Mouse (Mus musculus) ES-E14 (cell line): ENCODE measurements around the gene Dhrs7b. TPM values are rescaled to one million over a fixed set of nuclear protein-coding genes. Genes with fewer than 3 reads are reported as not detected.

ENCODE experiments used
- DNase-seq: peaks from one replicate; pipeline ENCODE4 v3.0.0-alpha.2; 2013; ENCODE audit warnings: low read depth, low spot score
- H3K27ac ChIP-seq: 2 replicates; pipeline ENCODE4 v1.5.1; 2012; ENCODE audit warnings: low read depth, mild to moderate bottlenecking, low read length, moderate library complexity, mixed read lengths; ENCODE audit not compliant: poor library complexity, insufficient read depth, severe bottlenecking
- H3K36me3 ChIP-seq: 2 replicates; pipeline ENCODE4 v1.6.1; 2012; ENCODE audit warnings: mild to moderate bottlenecking, low read length, moderate library complexity, mixed read lengths; ENCODE audit not compliant: control insufficient read depth, poor library complexity, insufficient read depth, severe bottlenecking
- H3K4me1 ChIP-seq, 2 experiments: fragments of 150-350 bp in 1 of 2; sonication (generic) in 1 of 2; 2 replicates each; pipeline ENCODE4 v1.6.1; 2012; ENCODE audit warnings: low read length in 2 of 2, mild to moderate bottlenecking in 1 of 2, mixed read lengths in 1 of 2; ENCODE audit not compliant: control insufficient read depth in 2 of 2, insufficient read depth in 2 of 2, poor library complexity in 1 of 2
- H3K4me3 ChIP-seq, 2 experiments: fragments of 150-350 bp in 1 of 2; sonication (generic) in 1 of 2; 2 replicates each; pipeline ENCODE4 v1.5.1; 2012; ENCODE audit warnings: low read length in 2 of 2, low read depth in 1 of 2, mild to moderate bottlenecking in 1 of 2, mixed read lengths in 1 of 2; ENCODE audit not compliant: insufficient read depth in 1 of 2, poor library complexity in 1 of 2, severe bottlenecking in 1 of 2
- H3K9ac ChIP-seq: 2 replicates; pipeline ENCODE4 v1.6.1; 2012; ENCODE audit warnings: low read depth, mild to moderate bottlenecking, low read length, mixed read lengths; ENCODE audit not compliant: poor library complexity, insufficient read depth, severe bottlenecking
- H3K9me3 ChIP-seq: fragments of 150-350 bp; sonication (generic); 2 replicates; pipeline ENCODE4 v1.6.1; 2012; ENCODE audit warnings: low read depth, mild to moderate bottlenecking, low read length; ENCODE audit not compliant: control insufficient read depth, insufficient read depth
- CHD2 ChIP-seq: IDR thresholded peaks from 2 replicates; pipeline ENCODE4 v1.6.1; 2014; ENCODE audit warnings: mild to moderate bottlenecking, low read depth, low read length, inconsistent platforms
- HCFC1 ChIP-seq: IDR thresholded peaks from 2 replicates; pipeline ENCODE4 v1.6.1; 2012; ENCODE audit warnings: low read length, inconsistent platforms, borderline replicate concordance; ENCODE audit not compliant: insufficient read depth
- MAFK ChIP-seq: IDR thresholded peaks from 2 replicates; pipeline ENCODE4 v1.6.1; 2014; ENCODE audit warnings: mild to moderate bottlenecking, low read depth, low read length, inconsistent platforms; ENCODE audit not compliant: insufficient read depth
- ZC3H11A ChIP-seq: IDR thresholded peaks from 2 replicates; pipeline ENCODE4 v1.6.1; 2012; ENCODE audit warnings: low read depth, mild to moderate bottlenecking, inconsistent platforms, low read length, borderline replicate concordance
- ZNF384 ChIP-seq: IDR thresholded peaks from 2 replicates; pipeline ENCODE4 v1.6.1; 2012; ENCODE audit warnings: low read depth, low read length, inconsistent platforms
- in situ Hi-C, 2 experiments: fragments of 600-800 bp; cut with MboI; formaldehyde crosslinking; loops; one replicate each; pipeline ENCODE4 v1.15.1; 2025; ENCODE audit warnings: low sequenced_read_pairs in 2 of 2, inconsistent platforms in 1 of 2; ENCODE audit not compliant: unreplicated experiment in 2 of 2
- total RNA-seq: library from RNA; depleted of rRNA; stranded (reverse); fragments of 300-350 nt; gene quantifications from 2 replicates; pipeline ENCODE4 v1.2.3, GENCODE M21; 2012

Dhrs7b gene
- total RNA-seq, 1 experiment: 102 TPM

DNA sequence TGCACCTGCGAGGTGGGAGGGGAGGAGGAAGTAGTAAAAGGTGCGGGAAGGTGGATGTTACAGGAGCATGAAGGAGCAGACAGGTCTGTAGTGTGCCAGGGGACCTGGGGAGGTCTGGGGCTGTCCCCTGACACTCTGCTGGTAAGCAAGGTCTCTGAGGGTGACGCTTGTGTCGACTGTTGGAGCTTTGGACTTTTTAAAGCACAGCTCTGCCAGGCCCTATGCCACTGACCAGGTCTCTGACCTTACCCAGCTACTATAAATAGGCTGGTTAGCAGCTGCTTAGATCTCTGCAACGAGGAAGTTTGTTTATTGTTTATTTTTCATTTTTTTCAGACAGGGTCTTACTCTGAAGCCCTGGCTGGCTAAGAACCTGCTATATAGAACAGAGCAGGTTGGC, 15.0 kb downstream of the Dhrs7b start:
- in situ Hi-C loops: no loop called here

DNA sequence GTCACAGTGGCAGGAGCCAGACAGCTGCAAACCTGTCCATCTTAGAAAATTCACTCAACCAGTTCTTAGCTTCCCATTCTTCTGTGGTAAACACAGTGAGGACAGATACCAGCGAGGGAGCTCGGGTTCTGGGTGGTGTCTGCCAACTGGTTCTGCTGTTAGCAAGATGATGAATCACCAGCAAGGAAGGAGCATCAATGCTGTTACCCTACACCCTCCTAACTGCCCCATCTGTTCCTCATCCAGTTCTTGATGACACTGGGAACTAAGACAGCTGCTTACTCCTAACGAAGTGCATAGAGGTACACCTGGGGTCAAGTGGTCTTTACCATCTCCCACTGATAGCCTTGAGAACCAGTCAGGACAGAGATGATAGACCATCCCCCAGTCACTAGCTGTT, 26.2 kb downstream of the Dhrs7b start:
- Histone ChIP-seq H3K9ac (no peak overlapping the region), H3K27ac (no peak overlapping the region), H3K4me1 (no peaks in the 10 kb centered on the region; a peak in 1 of 4 replicates), H3K4me3 (no peak overlapping the region), H3K9me3 (no peaks in the 10 kb centered on the region), H3K36me3 (peaks cover 47% of the 10 kb centered on the region)
- in situ Hi-C loops: no loop called here
- no peak for DNase-seq
- TF ChIP-seq HCFC1 (no peak), ZNF384 (no peak), ZC3H11A (no peak), CHD2 (no peak), MAFK (no peak)

More for the DNA sequence above, 15.0 kb downstream of the Dhrs7b start:
- Histone ChIP-seq H3K27ac (no peak overlapping the region), H3K9me3 (no peaks in the 10 kb centered on the region), H3K9ac (no peak overlapping the region), H3K4me1 (peaks cover 0 to 13% of the 10 kb centered on the region in 2 experiments; a peak in 2 of 4 replicates), H3K36me3 (peaks cover 28% of the 10 kb centered on the region), H3K4me3 (no peak overlapping the region)
- TF ChIP-seq ZNF384 (no peak), CHD2 (no peak), HCFC1 (no peak)
- no peak for DNase-seq

GRCm38 (mm10) chr11:60861993-60862392, 31.6 kb downstream of the Dhrs7b start:
- H3K36me3 ChIP-seq: peaks cover 39% of the 10 kb centered on the region
- DNase-seq: no peak
- TF ChIP-seq ZC3H11A (no peak), HCFC1 (no peak), CHD2 (no peak), MAFK (no peak), ZNF384 (no peak)
- H3K4me3 ChIP-seq: no peak overlapping the region
- H3K4me1 ChIP-seq: peaks cover 0 to 11% of the 10 kb centered on the region in 2 experiments; a peak in 2 of 4 replicates
- in situ Hi-C loops: no loop called here
- H3K9me3 ChIP-seq: no peaks in the 10 kb centered on the region
- H3K9ac ChIP-seq: no peak overlapping the region
- no peak overlapping the region for H3K27ac ChIP-seq

DNA sequence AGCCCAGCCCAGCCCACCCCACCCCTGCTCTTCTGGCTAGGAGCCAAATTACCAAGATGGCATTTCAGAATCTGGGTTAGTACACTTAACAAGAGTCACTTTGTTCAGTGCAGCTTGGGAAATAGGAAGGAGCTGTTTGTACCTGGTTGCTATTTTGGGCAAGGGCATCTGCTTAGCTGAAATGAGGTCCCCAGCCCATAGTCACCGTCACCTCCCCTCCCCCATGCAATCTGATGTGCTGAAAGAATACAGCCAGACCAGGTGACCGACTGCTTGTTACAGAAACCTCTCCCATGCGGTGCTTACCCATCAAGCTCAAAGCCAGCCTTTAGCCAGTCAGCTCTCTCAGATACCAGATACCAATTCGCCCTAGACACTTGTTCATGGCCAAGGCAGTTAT, 32.8 kb downstream of the Dhrs7b start:
- in situ Hi-C loops: no loop called here
- H3K36me3 ChIP-seq: peaks cover 36% of the 10 kb centered on the region

DNA sequence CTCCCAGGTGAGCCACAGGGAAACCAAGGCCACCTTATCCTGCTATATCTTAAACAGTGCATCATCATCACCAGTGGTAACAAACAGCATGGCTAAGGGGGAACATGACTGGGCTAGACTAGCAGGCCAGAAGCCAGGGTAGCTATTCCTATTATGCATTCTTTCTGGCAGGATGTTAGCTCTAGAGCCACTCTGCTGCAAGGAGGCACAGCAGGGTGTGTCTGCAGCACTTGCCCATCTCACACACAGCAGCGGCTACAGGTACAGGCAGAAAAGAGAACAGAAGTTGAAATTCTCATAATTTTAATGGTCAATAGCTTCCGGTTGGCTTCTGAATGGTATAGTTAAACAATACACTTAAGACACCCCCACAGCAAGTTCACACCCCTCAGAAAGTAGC, 33.7 kb downstream of the Dhrs7b start:
- in situ Hi-C loops: no loop called here
- Histone ChIP-seq H3K4me3 (no peak overlapping the region), H3K36me3 (peaks cover 34% of the 10 kb centered on the region), H3K4me1 (peaks cover 0 to 11% of the 10 kb centered on the region in 2 experiments; a peak in 2 of 4 replicates), H3K9me3 (no peaks in the 10 kb centered on the region), H3K9ac (no peak overlapping the region), H3K27ac (no peak overlapping the region)
- DNase-seq: no peak
- TF ChIP-seq ZNF384 (no peak), ZC3H11A (no peak), CHD2 (no peak)

More for the DNA sequence above, 32.8 kb downstream of the Dhrs7b start:
- DNase-seq: no peak
- Histone ChIP-seq H3K9me3 (no peaks in the 10 kb centered on the region), H3K27ac (no peak overlapping the region), H3K9ac (no peak overlapping the region), H3K4me1 (peaks cover 0 to 11% of the 10 kb centered on the region in 2 experiments; a peak in 2 of 4 replicates), H3K4me3 (no peak overlapping the region)
- TF ChIP-seq MAFK (no peak), ZNF384 (no peak), HCFC1 (no peak), ZC3H11A (no peak), CHD2 (no peak)
